Mouse (Mus musculus): Measurements from ENCODE around the gene Srrt.

DNA sequence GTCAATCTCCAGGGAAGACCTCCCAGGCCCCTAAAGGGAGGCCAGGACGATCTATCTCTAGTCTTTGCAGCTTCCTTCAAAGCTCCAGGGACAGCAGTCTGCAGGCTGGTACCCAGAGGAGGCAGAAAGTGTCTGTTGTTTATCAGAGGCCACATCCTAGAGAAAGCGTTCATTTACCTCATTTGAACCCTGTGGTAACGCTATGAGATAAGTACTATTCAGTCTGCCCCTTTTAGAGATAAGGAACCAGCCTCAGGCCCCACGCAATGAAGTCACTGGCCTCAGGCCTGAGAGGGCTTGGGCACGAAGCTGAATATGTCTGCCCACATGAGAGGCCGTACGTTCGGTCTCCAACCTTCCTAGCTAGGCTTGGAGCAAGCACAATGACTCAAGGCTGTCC, 9.9 kb upstream of the Srrt start:
- TF ChIP-seq POLR2A (IDR thresholded peaks at IDR 0.05; ENCODE audit: low read depth, low read length) (no peak), CTCF (IDR thresholded peaks at IDR 0.05; ENCODE audit: borderline replicate concordance, insufficient read depth, low read length) (no peak)
